Mouse (Mus musculus) stomach, embryonic 16.5 days (tissue): ENCODE results near the gene Espl1. TPM values are rescaled to one million over a fixed set of nuclear protein-coding genes. Genes with fewer than 3 reads are reported as not detected.
"Not testable (repeated sequence)": the region's sequence is repeated elsewhere in the genome, so short reads cannot be mapped to it uniquely, and the experiment has no call there.

Experiments used
- ATAC-seq: fragments of 200-750 bp; cut with Nextera tagmentation; 2 replicates; pipeline ENCODE4 v1.8.0; 2017; ENCODE audit warnings: moderate number of reproducible peaks, moderate TSS enrichment; ENCODE audit not compliant: insufficient read depth, low FRiP score
- H3K27ac ChIP-seq: fragments of 300-500 bp; sonication (generic); 2 replicates; pipeline ENCODE4 v1.5.1; 2014; ENCODE audit warnings: low read length
- H3K27me3 ChIP-seq: fragments of 300-500 bp; sonication (generic); 2 replicates; pipeline ENCODE4 v1.6.1; 2014; ENCODE audit warnings: low read length, control low read depth, mixed read lengths; ENCODE audit not compliant: control insufficient read depth, insufficient read depth
- H3K36me3 ChIP-seq: fragments of 300-500 bp; sonication (generic); 2 replicates; pipeline ENCODE4 v1.6.1; 2014; ENCODE audit warnings: low read length; ENCODE audit not compliant: control insufficient read depth, insufficient read depth
- H3K4me1 ChIP-seq: fragments of 300-500 bp; sonication (generic); 2 replicates; pipeline ENCODE4 v1.6.1; 2014; ENCODE audit warnings: low read length, control low read depth, mixed read lengths; ENCODE audit not compliant: control insufficient read depth, insufficient read depth
- H3K4me2 ChIP-seq: fragments of 300-500 bp; sonication (generic); 2 replicates; pipeline ENCODE4 v1.6.1; 2014; ENCODE audit warnings: low read depth, low read length, mixed read lengths
- H3K4me3 ChIP-seq: fragments of 300-500 bp; sonication (generic); replicated peaks from 2 replicates; pipeline ENCODE4 v1.5.1; 2014; ENCODE audit warnings: mild to moderate bottlenecking, low read length
- H3K9ac ChIP-seq: fragments of 300-500 bp; sonication (generic); 2 replicates; pipeline ENCODE4 v1.6.1; 2014; ENCODE audit warnings: low read length
- H3K9me3 ChIP-seq: fragments of 300-500 bp; sonication (generic); replicated peaks from 2 replicates; pipeline ENCODE4 v1.6.1; 2016; ENCODE audit warnings: low read length, control low read depth; ENCODE audit not compliant: control insufficient read depth
- WGBS: fragments of 180-500 bp; shearing (Covaris S2); extraction: QIAGEN DNeasy Blood & Tissue Kit; methylation state at CpG from one replicate; pipeline ENCODE4 v1.1.7; 2014; 5-methylcytosine and 5-hydroxymethylcytosine counted together
- polyA plus RNA-seq: library from polyadenylated mRNA; unstranded; fragments of >200 nt; fragmentation: Nextera tagmentation; extraction: Ambion mirVana; gene quantifications from 2 replicates; pipeline ENCODE4 v1.2.1, GENCODE M21; 2015

Espl1 gene
- polyA plus RNA-seq, 1 experiment from 2014 or later, result 17.9 TPM

DNA sequence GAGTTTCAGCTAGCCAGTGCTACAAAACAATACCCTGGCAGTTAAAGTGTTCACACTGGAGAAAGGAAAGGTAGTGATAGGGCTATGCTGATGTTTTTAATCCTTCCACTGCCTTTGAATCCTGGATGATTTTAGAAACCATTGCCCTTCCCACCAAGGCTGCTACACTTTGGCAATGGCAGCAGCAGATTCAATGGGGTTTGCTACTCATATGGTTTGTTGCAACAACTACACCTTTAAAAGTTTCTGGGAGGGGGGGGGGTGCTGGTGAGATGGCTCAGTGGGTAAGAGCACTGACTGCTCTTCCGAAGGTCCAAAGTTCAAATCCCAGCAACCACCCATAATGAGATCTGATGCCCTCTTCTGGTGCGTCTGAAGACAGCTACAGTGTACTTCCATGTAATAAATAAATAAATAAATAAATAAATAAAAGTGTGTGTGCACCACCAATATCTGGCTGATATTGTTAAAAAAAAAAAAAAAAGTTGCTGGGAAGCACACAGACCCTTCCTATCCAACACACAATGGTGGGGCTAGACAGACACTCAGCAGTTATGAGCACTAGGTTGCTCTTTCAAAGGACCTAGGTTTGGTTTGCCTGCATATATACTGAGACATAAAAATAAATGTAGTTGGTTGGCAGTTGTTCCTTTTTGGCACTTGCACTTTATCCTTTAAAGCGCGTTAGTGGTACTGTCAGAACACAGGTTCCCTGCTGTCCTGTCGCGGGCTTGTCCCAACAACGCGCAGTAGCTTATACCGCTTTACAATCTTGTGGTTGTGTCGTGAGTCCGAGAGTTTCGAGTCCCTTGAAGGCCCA, 28.8 kb downstream of the Espl1 start:
- peaks cover 10% of the 10 kb centered on the region; the same call in 1 of the 2 replicates for H3K4me1 ChIP-seq
- no peaks in the 10 kb centered on the region for H3K9me3 ChIP-seq
- peaks cover 9% of the 10 kb centered on the region; the same call in 1 of the 2 replicates for H3K36me3 ChIP-seq
- 74% methylated on average over 12 of the region's 12 CpGs for WGBS
- H3K9ac ChIP-seq, result no peak overlapping the region
- H3K27me3 ChIP-seq, result no peaks in the 10 kb centered on the region
- H3K4me3 ChIP-seq, result 0 out of 2 replicates have a peak overlapping the region, but pooled peaks have one; percentile 76
- no peak for ATAC-seq
- H3K27ac ChIP-seq, result no peak overlapping the region
- peak overlapping the region; percentile 22; the same call in 1 of the 2 replicates for H3K4me2 ChIP-seq

DNA sequence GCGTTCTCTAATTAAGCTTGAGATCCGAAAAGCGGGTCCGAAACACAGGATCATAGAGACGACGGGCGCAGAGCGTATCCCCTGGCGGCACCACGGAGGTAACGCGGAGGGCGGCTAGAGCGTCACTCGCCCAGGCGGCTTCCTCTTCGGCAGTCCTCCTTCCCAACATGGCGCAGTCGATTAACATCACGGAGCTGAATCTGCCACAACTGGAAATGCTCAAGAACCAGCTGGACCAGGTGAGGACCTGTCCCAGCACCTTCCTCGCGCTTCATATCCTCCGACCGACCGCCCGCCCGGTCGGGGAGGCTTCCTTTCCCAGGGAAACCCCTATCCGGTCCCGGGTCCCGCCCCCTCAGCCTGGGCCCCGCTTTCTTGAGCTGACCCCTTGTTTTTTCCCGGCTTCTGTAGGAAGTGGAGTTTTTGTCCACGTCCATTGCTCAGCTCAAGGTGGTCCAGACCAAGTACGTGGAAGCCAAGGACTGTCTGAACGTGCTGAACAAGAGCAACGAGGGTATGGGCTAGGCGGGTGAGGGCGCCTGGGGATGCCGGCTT, 30.0 kb downstream of the Espl1 start, which contains the start of gene Pfdn5:
Gene Pfdn5, plus strand, starts transcription at position 95 of the 555 bp plus-strand sequence.
- Histone ChIP-seq H3K9me3 (no peaks in the 10 kb centered on the region), H3K27me3 (no peaks in the 10 kb centered on the region), H3K4me2 (peak within 1 kb of the TSS; percentile 70), H3K36me3 (peaks cover 5% of the 10 kb centered on the region; the same call in 1 of the 2 replicates), H3K9ac (peak within 1 kb of the TSS; percentile 81), H3K27ac (peak within 1 kb of the TSS; percentile 67; the same call in 1 of the 2 replicates), H3K4me1 (peaks cover 10% of the 10 kb centered on the region; the same call in 1 of the 2 replicates), H3K4me3 (peak within 1 kb of the TSS; percentile 76)
- WGBS, result under 1% methylated on average over 40 of the region's 40 CpGs
- peak; percentile 90 for ATAC-seq

DNA sequence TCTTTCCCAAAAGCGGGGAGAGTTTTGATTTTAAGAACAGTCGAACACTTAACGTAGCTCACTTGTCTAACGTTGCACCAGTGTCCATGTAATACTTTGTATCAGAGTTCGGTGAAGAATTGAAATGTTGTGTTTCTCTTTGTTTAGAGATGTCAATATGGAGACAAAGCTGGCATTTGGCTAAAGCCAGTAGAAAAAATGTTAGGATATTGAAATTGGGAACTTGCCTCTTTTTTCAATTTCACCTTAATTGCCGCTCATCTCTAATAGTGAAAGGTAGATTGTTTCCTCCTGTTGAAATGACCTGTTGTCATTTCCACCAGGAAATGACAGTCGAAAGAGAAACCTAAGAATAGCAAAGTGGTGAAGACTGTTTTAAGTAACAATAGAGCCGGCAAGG, 30.8 kb downstream of the Espl1 start:
- ATAC-seq, result no peak
- H3K9ac ChIP-seq, result peak overlapping the region; percentile 81
- peak overlapping the region; percentile 70 for H3K4me2 ChIP-seq
- no peak overlapping the region for H3K27ac ChIP-seq
- no peaks in the 10 kb centered on the region for H3K9me3 ChIP-seq
- 56% methylated on average over 8 of the region's 8 CpGs for whole genome bisulfite sequencing
- peak overlapping the region; percentile 76 for H3K4me3 ChIP-seq
- peaks cover 5% of the 10 kb centered on the region; the same call in 1 of the 2 replicates for H3K36me3 ChIP-seq
- no peaks in the 10 kb centered on the region for H3K27me3 ChIP-seq
- H3K4me1 ChIP-seq, result peaks cover 10% of the 10 kb centered on the region; the same call in 1 of the 2 replicates

DNA sequence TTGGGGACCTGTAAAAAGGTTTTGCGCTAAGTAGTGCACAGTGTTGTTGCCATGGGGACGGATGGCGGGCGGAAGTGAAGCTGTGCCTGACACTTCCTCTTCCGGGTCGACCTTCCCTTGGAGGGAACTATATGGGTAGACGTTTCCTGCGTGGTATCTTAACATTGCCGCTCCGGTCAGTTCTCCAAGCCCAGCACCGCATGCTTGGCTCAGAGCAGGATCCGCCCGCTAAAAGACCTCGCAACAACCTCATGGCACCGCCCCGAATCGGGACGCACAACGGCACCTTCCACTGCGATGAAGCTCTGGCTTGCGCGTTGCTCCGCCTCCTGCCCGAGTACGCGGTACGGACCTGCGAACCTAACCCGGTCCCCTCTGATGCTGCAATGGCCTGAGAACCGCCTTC, 35.5 kb downstream of the Espl1 start, which contains the start of gene Myg1:
Gene Myg1, plus strand, starts transcription at position 100 of the 406 bp plus-strand sequence.
- no peaks in the 10 kb centered on the region for H3K27me3 ChIP-seq
- H3K36me3 ChIP-seq, result 0 out of 2 replicates have a peak, but pooled peaks cover 8% of the 10 kb centered on the region
- H3K9me3 ChIP-seq, result no peaks in the 10 kb centered on the region
- H3K9ac ChIP-seq, result peak within 1 kb of the TSS; percentile 78
- peaks cover 17% of the 10 kb centered on the region for H3K4me1 ChIP-seq
- peak within 1 kb of the TSS; percentile 87 for H3K4me2 ChIP-seq
- under 1% methylated on average over 30 of the region's 30 CpGs for WGBS
- peak within 1 kb of the TSS; percentile 77 for H3K4me3 ChIP-seq
- ATAC-seq, result peak; percentile 93
- peak within 1 kb of the TSS; percentile 84 for H3K27ac ChIP-seq

DNA sequence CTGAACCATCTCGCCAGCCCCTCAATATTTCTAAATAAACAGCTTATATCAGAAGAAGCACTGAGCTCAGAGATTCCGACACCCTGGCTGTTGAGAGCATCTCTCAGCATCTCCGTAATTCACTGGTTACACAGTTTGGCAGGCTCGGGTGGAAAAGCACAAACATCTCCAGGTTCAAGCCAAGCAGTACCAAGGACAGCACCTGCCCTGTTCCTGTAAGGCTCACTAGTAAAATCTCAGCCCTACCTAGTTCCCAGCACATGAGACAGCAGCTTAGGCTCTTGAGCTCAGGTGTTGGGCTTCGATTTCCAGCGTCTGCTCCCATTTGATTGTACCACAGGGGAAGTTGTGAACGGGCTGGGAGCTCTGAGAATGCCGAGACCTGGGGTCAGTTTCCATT, 39.2 kb downstream of the Espl1 start:
- no peak overlapping the region for H3K27ac ChIP-seq
- no peak overlapping the region for H3K4me2 ChIP-seq
- ATAC-seq, result no peak
- WGBS, result 82% methylated on average over 8 of the region's 8 CpGs
- no peak overlapping the region for H3K9ac ChIP-seq
- peaks cover 9% of the 10 kb centered on the region for H3K4me1 ChIP-seq
- no peak overlapping the region for H3K4me3 ChIP-seq
- no peaks in the 10 kb centered on the region for H3K9me3 ChIP-seq
- 0 out of 2 replicates have a peak, but pooled peaks cover 8% of the 10 kb centered on the region for H3K36me3 ChIP-seq
- H3K27me3 ChIP-seq, result no peaks in the 10 kb centered on the region

DNA sequence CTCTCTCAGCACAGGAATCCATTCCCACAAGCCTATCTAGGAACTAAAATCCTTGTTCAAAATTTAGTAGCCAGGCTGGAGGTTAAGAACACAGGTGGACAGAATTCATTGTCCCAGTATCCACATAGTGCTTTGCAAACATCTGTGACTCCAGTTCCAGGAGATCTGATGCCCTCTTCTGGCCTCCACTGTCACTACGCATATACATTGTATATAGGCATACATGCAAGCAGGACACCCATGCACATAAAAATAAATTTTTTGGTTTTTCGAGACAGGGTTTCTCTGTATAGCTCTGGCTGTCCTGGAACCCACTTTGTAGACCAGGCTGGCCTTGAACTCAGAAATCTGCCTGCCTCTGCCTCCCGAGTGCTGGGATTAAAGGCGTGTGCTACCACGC, 39.9 kb downstream of the Espl1 start:
- H3K9ac ChIP-seq, H3K9me3 ChIP-seq, H3K36me3 ChIP-seq, H3K4me3 ChIP-seq, H3K27ac ChIP-seq, H3K4me2 ChIP-seq, H3K27me3 ChIP-seq, ATAC-seq, H3K4me1 ChIP-seq: not testable (repeated sequence)
- WGBS, result 88% methylated on average over 5 of the region's 5 CpGs

DNA sequence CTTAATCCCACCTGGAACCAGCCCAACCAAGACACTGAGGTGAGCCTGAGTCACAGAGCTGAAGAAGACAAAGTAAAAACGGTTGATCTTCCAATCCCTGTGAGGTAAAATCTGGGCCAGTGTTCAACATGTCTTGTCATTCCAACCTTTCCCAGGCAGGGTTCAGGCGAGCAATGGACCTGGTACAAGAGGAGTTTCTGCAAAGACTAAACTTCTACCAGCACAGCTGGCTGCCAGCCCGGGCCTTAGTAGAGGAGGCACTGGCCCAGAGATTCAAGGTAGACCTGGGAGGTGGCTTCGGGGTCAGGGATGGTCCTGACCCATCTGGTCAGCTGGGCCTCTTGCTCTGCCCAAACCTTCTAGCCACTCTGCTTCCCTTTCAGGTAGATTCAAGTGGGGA, 40.9 kb downstream of the Espl1 start:
- 87% methylated on average over 4 of the region's 4 CpGs for WGBS
- H3K4me1 ChIP-seq, result peaks cover 9% of the 10 kb centered on the region
- no peaks in the 10 kb centered on the region for H3K9me3 ChIP-seq
- no peak overlapping the region for H3K9ac ChIP-seq
- H3K4me3 ChIP-seq, result no peak overlapping the region
- 0 out of 2 replicates have a peak, but pooled peaks cover 8% of the 10 kb centered on the region for H3K36me3 ChIP-seq
- no peak overlapping the region for H3K4me2 ChIP-seq
- no peak overlapping the region for H3K27ac ChIP-seq
- H3K27me3 ChIP-seq, result no peaks in the 10 kb centered on the region
- no peak for ATAC-seq

DNA sequence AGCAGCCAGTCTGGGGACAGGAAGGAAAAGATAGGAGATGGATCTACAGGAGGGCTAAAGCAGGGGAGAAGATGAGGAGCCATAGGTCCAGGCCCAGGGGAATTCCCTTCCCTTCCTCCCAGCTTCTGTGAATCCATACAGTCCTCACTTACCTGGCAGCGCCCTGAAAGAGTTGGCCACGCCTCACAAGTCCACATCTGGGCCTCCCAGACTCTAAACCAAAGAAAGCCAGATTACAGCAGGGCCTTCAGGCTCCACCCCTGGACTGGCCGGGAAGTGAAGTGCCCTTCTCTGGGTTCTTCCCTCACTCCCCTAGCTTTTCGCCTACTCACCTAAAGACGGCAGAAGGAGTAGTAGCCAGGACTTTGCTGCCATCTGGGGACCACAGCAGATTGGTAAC, 43.5 kb downstream of the Espl1 start:
- no peak overlapping the region for H3K4me2 ChIP-seq
- 56% methylated on average over 5 of the region's 5 CpGs for WGBS
- H3K36me3 ChIP-seq, result 0 out of 2 replicates have a peak, but pooled peaks cover 8% of the 10 kb centered on the region
- H3K9me3 ChIP-seq, result no peaks in the 10 kb centered on the region
- H3K9ac ChIP-seq, result no peak overlapping the region
- no peak overlapping the region for H3K4me3 ChIP-seq
- peak; percentile 22; the same call in 1 of the 2 replicates for ATAC-seq
- H3K4me1 ChIP-seq, result no peaks in the 10 kb centered on the region
- no peaks in the 10 kb centered on the region for H3K27me3 ChIP-seq
- no peak overlapping the region for H3K27ac ChIP-seq

DNA sequence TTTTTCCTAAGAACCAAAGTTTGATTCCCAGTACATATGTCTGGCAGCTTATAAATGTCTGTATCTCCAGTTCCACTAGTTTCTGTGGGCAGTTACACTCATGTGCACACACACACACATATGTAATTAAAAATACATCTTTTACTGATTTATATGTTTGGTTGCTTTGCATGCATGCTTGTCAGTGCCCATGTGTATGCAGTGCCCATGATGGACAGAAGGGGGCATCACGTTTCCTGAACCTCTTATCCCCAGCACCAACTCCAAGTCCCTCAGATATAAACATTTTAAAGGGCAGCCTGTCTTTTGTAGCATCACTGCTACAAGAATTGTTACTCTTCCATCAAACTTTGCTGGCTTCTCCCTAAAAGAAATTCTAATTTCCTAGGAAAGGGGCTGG, 45.5 kb downstream of the Espl1 start:
- no peak overlapping the region for H3K9ac ChIP-seq
- H3K4me1 ChIP-seq, result no peaks in the 10 kb centered on the region
- H3K36me3 ChIP-seq, result no peaks in the 10 kb centered on the region
- H3K4me3 ChIP-seq, result no peak overlapping the region
- H3K27me3 ChIP-seq, result no peaks in the 10 kb centered on the region
- no peak overlapping the region for H3K27ac ChIP-seq
- no peaks in the 10 kb centered on the region for H3K9me3 ChIP-seq
- WGBS, result 5% methylated on average over 1 of the region's 1 CpGs
- H3K4me2 ChIP-seq, result no peak overlapping the region
- no peak for ATAC-seq
